Mouse (Mus musculus) left cerebral cortex, postnatal 25 days (tissue): Measurements from ENCODE around the gene Tmem104. TPM values are rescaled to one million over a fixed set of nuclear protein-coding genes. Genes with fewer than 3 reads are reported as not detected.

Experiments used
- DNase-seq, 2 experiments: peaks; one replicate each; pipeline ENCODE4 v3.0.0; 2022; ENCODE audit warnings: low spot score in 2 of 2, mixed read lengths in 1 of 2
- intact Hi-C: fragments of 180-260 bp; cut with DNase I; formaldehyde crosslinking; loops from one replicate; pipeline ENCODE4 v1.15.1; 2025
- total RNA-seq, 2 experiments: library from RNA; stranded (reverse); gene quantifications; 2 replicates each; pipeline ENCODE4 v1.2.3; 2021

The Tmem104 gene
- 10 to 100 TPM; 15.8 to 18.2 TPM for total RNA-seq

GRCm38 (mm10) chr11:115187224-115187639, at the start of gene Tmem104:
Gene Tmem104 (plus strand): TSS chr11:115187487.
- intact Hi-C loops = no loop called here
- peak; percentile 99 for DNase-seq

- no peak for DNase-seq
- intact Hi-C loops = no loop called here
Measured at GRCm38 (mm10) chr11:115138597-115139262, 48.6 kb upstream of the Tmem104 start.

- intact Hi-C loops = no loop called here
- no peak for DNase-seq
Measured at GRCm38 (mm10) chr11:115141970-115142369, 45.3 kb upstream of the Tmem104 start.

- DNase-seq = no peak
- intact Hi-C loops = no loop called here
Measured at GRCm38 (mm10) chr11:115147813-115148212, 39.5 kb upstream of the Tmem104 start.

- intact Hi-C loops = no loop called here
- DNase-seq = no peak
Measured at GRCm38 (mm10) chr11:115150741-115151254, 36.5 kb upstream of the Tmem104 start.

- intact Hi-C loops = no loop called here
- peak in 1 of 2 experiments; percentile 12 for DNase-seq
Measured at GRCm38 (mm10) chr11:115151755-115152429, 35.4 kb upstream of the Tmem104 start.

- intact Hi-C loops = loop anchor here (1.0 kb wide), 1 partner anchor 70 kb away; no protein-coding TSS in a partner anchor
Measured at GRCm38 (mm10) chr11:115153088-115153487, 34.2 kb upstream of the Tmem104 start.

GRCm38 (mm10) chr11:115153699-115154292, 33.5 kb upstream of the Tmem104 start:
- DNase-seq = peak; percentile 61
- intact Hi-C loops = loop anchor here (1.0 kb wide), 1 partner anchor 70 kb away; no protein-coding TSS in a partner anchor

More at GRCm38 (mm10) chr11:115153088-115153487, 34.2 kb upstream of the Tmem104 start:
- no peak for DNase-seq

GRCm38 (mm10) chr11:115155053-115155634, 32.1 kb upstream of the Tmem104 start:
- DNase-seq = no peak
- intact Hi-C loops = no loop called here

- no peak for DNase-seq
- intact Hi-C loops = no loop called here
Measured at GRCm38 (mm10) chr11:115157933-115158719, 29.2 kb upstream of the Tmem104 start.

GRCm38 (mm10) chr11:115160016-115160797, 27.1 kb upstream of the Tmem104 start:
- intact Hi-C loops = loop anchor here (2.0 kb wide), 1 partner anchor 111 kb away; no protein-coding TSS in a partner anchor
- peak; percentile 40 to 45 for DNase-seq

GRCm38 (mm10) chr11:115160883-115161577, 26.3 kb upstream of the Tmem104 start:
- intact Hi-C loops = loop anchor here (2.0 kb wide), 1 partner anchor 110 kb away; no protein-coding TSS in a partner anchor
- DNase-seq = peak in 1 of 2 experiments; percentile 35

GRCm38 (mm10) chr11:115161578-115162204, 25.6 kb upstream of the Tmem104 start:
- no peak for DNase-seq
- intact Hi-C loops = loop anchor here (2.0 kb wide), 2 partner anchors 15 to 109 kb away; no protein-coding TSS in a partner anchor

GRCm38 (mm10) chr11:115162205-115162601, 25.1 kb upstream of the Tmem104 start:
- intact Hi-C loops = loop anchor here (2.0 kb wide), 1 partner anchor 15 kb away; no protein-coding TSS in a partner anchor
- DNase-seq = no peak

GRCm38 (mm10) chr11:115162832-115163480, 24.3 kb upstream of the Tmem104 start, which contains the start of gene Slc9a3r1:
Gene Slc9a3r1 (plus strand): TSS chr11:115163341.
- intact Hi-C loops = loop anchor here (2.0 kb wide), 1 partner anchor 14 kb away; no protein-coding TSS in a partner anchor
- peak; percentile 90 to 94 for DNase-seq

- no peak for DNase-seq
- intact Hi-C loops = loop anchor here (2.0 kb wide), 1 partner anchor 13 kb away; no protein-coding TSS in a partner anchor
Measured at GRCm38 (mm10) chr11:115163568-115164150, 23.6 kb upstream of the Tmem104 start.
